Mouse (Mus musculus) heart, postnatal 0 days (tissue): ENCODE results near the gene Jmjd7. TPM values are rescaled to one million over a fixed set of nuclear protein-coding genes. Genes with fewer than 3 reads are reported as not detected.

ENCODE experiments used
- ATAC-seq: fragments of 200-750 bp; cut with Nextera tagmentation; 2 replicates; pipeline ENCODE4 v1.8.0; 2017; ENCODE audit warnings: low read depth, moderate number of reproducible peaks, moderate library complexity; ENCODE audit not compliant: insufficient read depth
- DNase-seq: peaks from one replicate; pipeline ENCODE4 v3.0.0-alpha.2; 2016; ENCODE audit warnings: low spot score
- H3K27ac ChIP-seq: fragments of 300-500 bp; sonication (generic); 2 replicates; pipeline ENCODE4 v1.5.1; 2014; ENCODE audit warnings: low read depth, mild to moderate bottlenecking
- H3K27me3 ChIP-seq: fragments of 300-500 bp; sonication (generic); 2 replicates; pipeline ENCODE4 v1.6.1; 2014; ENCODE audit warnings: low read length, mixed read lengths; ENCODE audit not compliant: control insufficient read depth, insufficient read depth
- H3K36me3 ChIP-seq: fragments of 300-500 bp; sonication (generic); replicated peaks from 2 replicates; pipeline ENCODE4 v1.6.1; 2014; ENCODE audit warnings: low read length, mixed read lengths; ENCODE audit not compliant: control insufficient read depth, insufficient read depth
- H3K4me1 ChIP-seq: fragments of 300-500 bp; sonication (generic); 2 replicates; pipeline ENCODE4 v1.6.1; 2014; ENCODE audit warnings: antibody characterized with exemption; ENCODE audit not compliant: control insufficient read depth, insufficient read depth
- H3K4me2 ChIP-seq: fragments of 300-500 bp; sonication (generic); 2 replicates; pipeline ENCODE4 v1.6.1; 2014; ENCODE audit warnings: low read depth, mild to moderate bottlenecking, low read length, moderate library complexity
- H3K4me3 ChIP-seq: fragments of 300-500 bp; sonication (generic); 2 replicates; pipeline ENCODE4 v1.5.1; 2014; ENCODE audit warnings: low read depth, low read length
- H3K9ac ChIP-seq: fragments of 300-500 bp; sonication (generic); replicated peaks from 2 replicates; pipeline ENCODE4 v1.6.1; 2014; ENCODE audit warnings: low read depth, low read length, mixed read lengths
- H3K9me3 ChIP-seq: fragments of 300-500 bp; sonication (generic); replicated peaks from 2 replicates; pipeline ENCODE4 v1.6.1; 2016; ENCODE audit warnings: low read length; ENCODE audit not compliant: control insufficient read depth
- CTCF ChIP-seq: IDR thresholded peaks from 2 replicates; pipeline ENCODE4 v1.5.1; 2016; ENCODE audit warnings: antibody characterized with exemption, control low read depth, low read depth
- EP300 ChIP-seq: IDR thresholded peaks from 2 replicates; pipeline ENCODE4 v1.6.1; 2016; ENCODE audit warnings: antibody characterized with exemption, low read depth
- WGBS: fragments of 180-500 bp; shearing (Covaris S2); extraction: QIAGEN DNeasy Blood & Tissue Kit; methylation state at CpG from one replicate; pipeline ENCODE4 v1.1.7; 2014; 5-methylcytosine and 5-hydroxymethylcytosine counted together
- polyA plus RNA-seq: library from polyadenylated mRNA; unstranded; fragments of >200 nt; fragmentation: Nextera tagmentation; extraction: Ambion mirVana; gene quantifications from 2 replicates; pipeline ENCODE4 v1.2.1, GENCODE M21; 2015
- total RNA-seq: library from RNA; depleted of rRNA; stranded (reverse); fragments of >200 nt; gene quantifications from 2 replicates; pipeline ENCODE4 v1.2.3, GENCODE M21; 2014; ENCODE audit warnings: low replicate concordance; rRNA removed

Gene Jmjd7
- total RNA-seq (8.5 and 14.1 TPM in 2 replicates), polyA plus RNA-seq (18.0 and 20.3 TPM in 2 replicates)

- Histone ChIP-seq H3K36me3 (peaks cover 36% of the 10 kb centered on the region), H3K9ac (peak within 1 kb of the TSS; percentile 68), H3K4me2 (peak within 1 kb of the TSS; percentile 81), H3K4me1 (peaks cover 20% of the 10 kb centered on the region), H3K27ac (peak within 1 kb of the TSS; percentile 86), H3K27me3 (no peaks in the 10 kb centered on the region), H3K9me3 (no peaks in the 10 kb centered on the region), H3K4me3 (peak within 1 kb of the TSS; percentile 66)
- ATAC-seq (peak; percentile 83), DNase-seq (peak; percentile 94)
- TF ChIP-seq CTCF (no peak; the same call in 1 of the 2 replicates), EP300 (no peak)
- WGBS, result 5% methylated on average over 50 of the region's 50 CpGs
Observed at GRCm38 (mm10) chr2:120026984-120027949, at the start of gene Jmjd7, which contains the start of gene Gm28042. Gene Jmjd7, plus strand, starts transcription at chr2:120027483. Gene Gm28042, plus strand, starts transcription at chr2:120027493.

- no peak for DNase-seq
- Histone ChIP-seq H3K9me3 (no peaks in the 10 kb centered on the region), H3K27ac (no peak overlapping the region), H3K4me2 (no peak overlapping the region), H3K27me3 (no peaks in the 10 kb centered on the region), H3K4me3 (no peak overlapping the region), H3K4me1 (no peaks in the 10 kb centered on the region), H3K36me3 (peaks cover 6% of the 10 kb centered on the region; the same call in 1 of the 2 replicates), H3K9ac (no peak overlapping the region)
- WGBS, result 90% methylated on average over 7 of the region's 7 CpGs
- ATAC-seq, result no peak
- no peak for TF ChIP-seq CTCF
- TF ChIP-seq EP300, result no peak
Observed at GRCm38 (mm10) chr2:119980343-119980986, 46.8 kb upstream of the Jmjd7 start.

- TF ChIP-seq EP300, result no peak
- TF ChIP-seq CTCF, result no peak
- H3K27me3 ChIP-seq, result no peaks in the 10 kb centered on the region
- H3K36me3 ChIP-seq, result peaks cover 6% of the 10 kb centered on the region; the same call in 1 of the 2 replicates
- H3K9me3 ChIP-seq, result no peaks in the 10 kb centered on the region
- WGBS, result 86% methylated on average over 2 of the region's 2 CpGs
- DNase-seq, result no peak
- no peak overlapping the region for H3K9ac ChIP-seq
- ATAC-seq, result no peak
- no peak overlapping the region for H3K27ac ChIP-seq
- no peaks in the 10 kb centered on the region for H3K4me1 ChIP-seq
- no peak overlapping the region for H3K4me2 ChIP-seq
- no peak overlapping the region for H3K4me3 ChIP-seq
Observed at GRCm38 (mm10) chr2:119981631-119982030, 45.7 kb upstream of the Jmjd7 start.

GRCm38 (mm10) chr2:119985871-119986270 is 41.4 kb upstream of the Jmjd7 start:
- Histone ChIP-seq H3K27me3 (no peaks in the 10 kb centered on the region), H3K36me3 (peaks cover 6% of the 10 kb centered on the region; the same call in 1 of the 2 replicates), H3K4me2 (no peak overlapping the region), H3K27ac (no peak overlapping the region), H3K4me3 (no peak overlapping the region), H3K9ac (no peak overlapping the region), H3K9me3 (no peaks in the 10 kb centered on the region), H3K4me1 (no peaks in the 10 kb centered on the region)
- no peak for TF ChIP-seq EP300
- no peak for TF ChIP-seq CTCF
- no peak for ATAC-seq
- DNase-seq, result no peak
- WGBS, result 66% methylated on average over 8 of the region's 8 CpGs

- DNase-seq (peak; percentile 19), ATAC-seq (no peak)
- no peak overlapping the region for H3K4me2 ChIP-seq
- no peak overlapping the region for H3K27ac ChIP-seq
- H3K4me1 ChIP-seq, result no peaks in the 10 kb centered on the region
- no peak overlapping the region for H3K9ac ChIP-seq
- H3K4me3 ChIP-seq, result no peak overlapping the region
- TF ChIP-seq EP300 (no peak), CTCF (no peak)
- H3K9me3 ChIP-seq, result no peaks in the 10 kb centered on the region
- peaks cover 6% of the 10 kb centered on the region; the same call in 1 of the 2 replicates for H3K36me3 ChIP-seq
- H3K27me3 ChIP-seq, result no peaks in the 10 kb centered on the region
- WGBS, result 59% methylated on average over 6 of the region's 6 CpGs
Observed at GRCm38 (mm10) chr2:119986369-119986768, 40.9 kb upstream of the Jmjd7 start.
